Mouse (Mus musculus) forebrain, postnatal 0 days (tissue): ENCODE measurements around the gene Wrap53. TPM values are rescaled to one million over a fixed set of nuclear protein-coding genes. Genes with fewer than 3 reads are reported as not detected.

ENCODE experiments used
- ATAC-seq: fragments of 200-750 bp; cut with Nextera tagmentation; 2 replicates; pipeline ENCODE4 v1.8.0; 2017; ENCODE audit warnings: mild to moderate bottlenecking, moderate library complexity
- DNase-seq: peaks from one replicate; pipeline ENCODE4 v3.0.0-alpha.2; 2015
- H3K27ac ChIP-seq: fragments of 300-500 bp; sonication (generic); 2 replicates; pipeline ENCODE4 v1.5.1; 2014; ENCODE audit warnings: low read depth, mild to moderate bottlenecking, antibody characterized with exemption, low read length, moderate library complexity, mixed read lengths
- H3K27me3 ChIP-seq: fragments of 300-500 bp; sonication (generic); 2 replicates; pipeline ENCODE4 v1.6.1; 2014; ENCODE audit warnings: mild to moderate bottlenecking, low read length, mixed read lengths; ENCODE audit not compliant: insufficient read depth
- H3K36me3 ChIP-seq: fragments of 300-500 bp; sonication (generic); 2 replicates; pipeline ENCODE4 v1.6.1; 2014; ENCODE audit warnings: mild to moderate bottlenecking, moderate library complexity; ENCODE audit not compliant: insufficient read depth
- H3K4me1 ChIP-seq: fragments of 300-500 bp; sonication (generic); 2 replicates; pipeline ENCODE4 v1.6.1; 2014; ENCODE audit warnings: antibody characterized with exemption; ENCODE audit not compliant: insufficient read depth
- H3K4me2 ChIP-seq: fragments of 300-500 bp; sonication (generic); 2 replicates; pipeline ENCODE4 v1.6.1; 2014; ENCODE audit warnings: low read depth, mild to moderate bottlenecking, moderate library complexity
- H3K4me3 ChIP-seq: fragments of 300-500 bp; sonication (generic); 2 replicates; pipeline ENCODE4 v1.5.1; 2014; ENCODE audit warnings: low read depth, low read length, mixed read lengths
- H3K9ac ChIP-seq: fragments of 300-500 bp; sonication (generic); 2 replicates; pipeline ENCODE4 v1.6.1; 2014; ENCODE audit warnings: mild to moderate bottlenecking
- H3K9me3 ChIP-seq: fragments of 300-500 bp; sonication (generic); 2 replicates; pipeline ENCODE4 v1.6.1; 2016; ENCODE audit warnings: low read length
- CTCF ChIP-seq: sonication (generic); IDR thresholded peaks from 2 replicates; pipeline ENCODE4 v1.5.1; 2016; ENCODE audit warnings: antibody characterized with exemption, control low read depth, low read depth
- WGBS: fragments of 180-500 bp; shearing (Covaris S2); extraction: QIAGEN DNeasy Blood & Tissue Kit; methylation state at CpG from one replicate; pipeline ENCODE4 v1.1.7; 2014; 5-methylcytosine and 5-hydroxymethylcytosine counted together
- polyA plus RNA-seq: library from polyadenylated mRNA; unstranded; fragments of >200 nt; fragmentation: Nextera tagmentation; extraction: Ambion mirVana; gene quantifications from 2 replicates; pipeline ENCODE4 v1.2.1, GENCODE M21; 2015
- total RNA-seq: library from RNA; depleted of rRNA; stranded (reverse); fragments of >200 nt; gene quantifications from 2 replicates; pipeline ENCODE4 v1.2.3, GENCODE M21; 2014

Gene Wrap53
- total and polyA plus RNA-seq, 2 experiments from 2014 or later, result 10.5 to 17.3 TPM

DNA sequence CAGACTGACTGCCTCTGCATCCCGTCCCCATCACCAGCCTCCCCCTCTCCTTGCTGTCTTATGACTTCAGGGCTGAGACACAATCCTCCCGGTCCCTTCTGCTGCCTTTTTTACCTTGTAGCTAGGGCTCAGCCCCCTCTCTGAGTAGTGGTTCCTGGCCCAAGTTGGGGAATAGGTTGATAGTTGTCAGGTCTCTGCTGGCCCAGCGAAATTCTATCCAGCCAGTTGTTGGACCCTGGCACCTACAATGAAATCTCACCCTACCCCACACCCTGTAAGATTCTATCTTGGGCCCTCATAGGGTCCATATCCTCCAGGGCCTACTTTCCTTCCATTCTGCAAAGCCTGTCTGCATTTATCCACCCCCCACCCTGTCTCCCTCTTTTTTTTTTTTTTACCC, 11.4 kb upstream of the Wrap53 start:
- no peak for ATAC-seq
- no peaks in the 10 kb centered on the region for H3K4me1 ChIP-seq
- whole genome bisulfite sequencing, result 92% methylated on average over 3 of the region's 3 CpGs
- H3K9me3 ChIP-seq, result no peaks in the 10 kb centered on the region
- peaks cover 52% of the 10 kb centered on the region for H3K36me3 ChIP-seq
- no peak overlapping the region for H3K9ac ChIP-seq
- peak overlapping the region; percentile 62; the same call in 1 of the 2 replicates for H3K27ac ChIP-seq
- no peak overlapping the region for H3K4me3 ChIP-seq
- no peak for DNase-seq
- no peak for TF ChIP-seq CTCF
- H3K4me2 ChIP-seq, result no peak overlapping the region
- H3K27me3 ChIP-seq, result no peaks in the 10 kb centered on the region

DNA sequence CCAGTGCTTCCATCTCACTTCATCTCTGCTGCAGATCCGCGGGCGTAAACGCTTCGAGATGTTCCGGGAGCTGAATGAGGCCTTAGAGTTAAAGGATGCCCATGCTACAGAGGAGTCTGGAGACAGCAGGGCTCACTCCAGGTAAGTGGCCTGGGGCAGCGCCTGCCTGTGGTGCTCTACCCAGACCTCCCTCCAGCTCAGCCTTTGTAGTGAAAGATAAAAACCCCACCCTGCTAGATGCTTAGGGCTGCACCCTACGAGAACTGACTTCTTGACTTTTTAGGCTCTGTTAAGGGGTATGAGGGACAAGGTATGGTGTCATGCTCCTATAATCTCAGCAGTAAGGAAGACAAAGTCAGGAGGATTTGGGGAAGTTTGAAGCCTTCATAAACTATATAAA, 10.6 kb upstream of the Wrap53 start:
- no peak for DNase-seq
- Histone ChIP-seq H3K36me3 (peaks cover 51% of the 10 kb centered on the region), H3K4me2 (no peak overlapping the region), H3K9ac (no peak overlapping the region), H3K27ac (no peak overlapping the region), H3K27me3 (no peaks in the 10 kb centered on the region), H3K4me1 (no peaks in the 10 kb centered on the region), H3K4me3 (no peak overlapping the region), H3K9me3 (no peaks in the 10 kb centered on the region)
- no peak for ATAC-seq
- TF ChIP-seq CTCF, result no peak
- WGBS, result 96% methylated on average over 8 of the region's 8 CpGs

DNA sequence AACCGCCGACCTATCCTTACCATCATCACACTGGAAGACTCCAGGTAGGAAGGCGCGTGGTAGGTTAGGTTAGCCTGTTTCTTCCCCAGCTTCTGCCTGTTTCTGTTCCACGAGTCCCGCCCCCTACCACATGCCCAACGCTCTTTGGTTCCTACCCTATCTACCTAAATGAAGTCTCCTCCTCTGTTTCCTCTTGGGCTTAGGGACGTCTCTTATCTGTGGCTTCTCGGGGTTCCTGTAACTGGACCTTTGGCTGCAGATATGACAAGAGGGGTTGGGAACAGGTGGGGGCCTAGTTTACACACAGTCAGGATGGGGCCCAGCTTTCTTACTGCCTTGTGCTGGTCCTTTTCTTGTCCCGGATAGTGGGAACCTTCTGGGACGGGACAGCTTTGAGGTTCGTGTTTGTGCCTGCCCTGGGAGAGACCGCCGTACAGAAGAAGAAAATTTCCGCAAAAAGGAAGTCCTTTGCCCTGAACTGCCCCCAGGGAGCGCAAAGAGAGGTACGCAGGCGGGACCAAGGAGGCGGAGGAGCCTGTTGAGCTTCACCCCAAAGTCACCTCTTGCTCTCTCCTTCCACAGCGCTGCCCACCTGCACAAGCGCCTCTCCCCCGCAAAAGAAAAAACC, 9.3 kb upstream of the Wrap53 start:
- H3K36me3 ChIP-seq, result peaks cover 46% of the 10 kb centered on the region
- WGBS, result 94% methylated on average over 22 of the region's 22 CpGs
- H3K9me3 ChIP-seq, result no peaks in the 10 kb centered on the region
- no peak for TF ChIP-seq CTCF
- no peaks in the 10 kb centered on the region for H3K27me3 ChIP-seq
- H3K27ac ChIP-seq, result no peak overlapping the region
- H3K9ac ChIP-seq, result no peak overlapping the region
- H3K4me3 ChIP-seq, result no peak overlapping the region
- no peak for DNase-seq
- ATAC-seq, result no peak
- H3K4me2 ChIP-seq, result no peak overlapping the region
- H3K4me1 ChIP-seq, result no peaks in the 10 kb centered on the region

DNA sequence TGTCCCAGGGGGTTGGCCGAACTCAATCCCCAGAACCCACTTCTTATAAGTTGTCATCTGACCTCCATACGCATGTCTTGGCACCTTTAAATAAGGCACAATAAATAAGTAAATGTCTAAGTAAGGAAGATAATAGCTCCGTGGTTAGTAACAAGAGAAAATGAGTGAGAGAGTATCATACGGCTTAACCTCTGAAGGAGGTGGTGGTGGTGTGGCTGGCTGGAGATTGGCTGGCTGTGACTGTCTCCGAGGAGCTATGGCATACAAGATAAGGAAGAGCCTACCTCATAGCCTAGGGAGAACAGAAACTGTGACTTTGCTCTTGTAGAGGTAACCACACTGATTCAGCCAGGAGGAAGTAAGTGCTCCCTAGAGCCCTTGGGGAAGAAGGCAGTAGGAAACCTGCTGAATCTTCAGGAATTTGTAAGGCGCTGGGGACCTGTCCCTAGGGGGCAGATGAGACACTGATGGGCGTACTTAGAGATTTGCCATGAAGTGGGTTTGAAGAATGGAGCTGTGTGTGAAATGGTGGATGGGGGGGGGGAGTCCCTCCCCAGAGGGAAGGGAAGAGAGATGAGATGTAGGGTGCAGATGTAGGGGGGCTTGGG, 5.8 kb upstream of the Wrap53 start:
- no peaks in the 10 kb centered on the region for H3K4me1 ChIP-seq
- no peak overlapping the region for H3K9ac ChIP-seq
- H3K36me3 ChIP-seq, result peaks cover 38% of the 10 kb centered on the region
- no peak overlapping the region for H3K27ac ChIP-seq
- no peak for DNase-seq
- no peak for TF ChIP-seq CTCF
- H3K4me3 ChIP-seq, result no peak overlapping the region
- ATAC-seq, result no peak
- H3K27me3 ChIP-seq, result no peaks in the 10 kb centered on the region
- H3K9me3 ChIP-seq, result no peaks in the 10 kb centered on the region
- WGBS, result 80% methylated on average over 7 of the region's 7 CpGs
- H3K4me2 ChIP-seq, result no peak overlapping the region

DNA sequence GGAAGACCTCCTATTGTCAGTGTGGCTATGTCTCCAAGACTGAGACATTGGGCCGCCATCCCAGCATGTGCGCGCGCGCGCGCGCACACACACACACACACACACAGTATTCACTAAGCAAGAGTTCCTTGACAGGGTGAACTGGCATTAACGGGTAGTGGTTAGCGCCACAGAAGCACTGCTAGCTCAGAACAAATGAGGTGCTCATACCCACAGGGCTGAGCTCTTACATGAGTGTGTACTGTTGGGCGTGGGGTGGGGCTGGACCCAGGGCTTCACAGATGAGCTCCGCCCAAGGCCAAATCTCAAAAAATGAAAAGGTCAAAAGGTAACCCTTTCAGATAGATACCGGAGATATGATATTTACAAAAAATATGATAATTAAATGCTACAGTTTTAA, 4.9 kb upstream of the Wrap53 start:
- H3K4me1 ChIP-seq, result no peaks in the 10 kb centered on the region
- no peak overlapping the region for H3K4me3 ChIP-seq
- H3K27me3 ChIP-seq, result no peaks in the 10 kb centered on the region
- H3K36me3 ChIP-seq, result peaks cover 30% of the 10 kb centered on the region
- no peak for ATAC-seq
- no peak overlapping the region for H3K4me2 ChIP-seq
- no peak for DNase-seq
- 89% methylated on average over 13 of the region's 13 CpGs for WGBS
- no peak overlapping the region for H3K27ac ChIP-seq
- no peak overlapping the region for H3K9ac ChIP-seq
- no peaks in the 10 kb centered on the region for H3K9me3 ChIP-seq
- TF ChIP-seq CTCF, result no peak

DNA sequence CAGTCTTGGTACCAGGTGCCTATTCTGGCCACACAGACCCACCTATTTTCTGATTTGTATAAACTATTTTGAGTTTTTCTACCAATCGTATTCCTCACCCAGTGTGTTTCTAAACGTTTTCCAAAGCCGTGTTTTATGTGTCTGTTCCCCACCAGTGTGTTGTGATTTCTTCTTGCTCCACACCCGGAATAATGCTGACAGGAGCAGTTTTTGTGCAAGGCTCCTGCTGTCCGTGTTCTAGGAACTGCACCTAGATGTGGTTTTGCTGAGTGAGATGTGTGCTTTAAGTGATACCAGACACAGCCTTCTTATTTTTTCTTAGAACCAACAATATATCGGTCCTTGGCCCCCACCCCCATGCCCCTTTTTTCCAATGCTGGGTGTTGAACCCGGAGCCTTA, 4.0 kb upstream of the Wrap53 start:
- Histone ChIP-seq H3K4me2 (no peak overlapping the region), H3K9ac (no peak overlapping the region), H3K9me3 (no peaks in the 10 kb centered on the region), H3K4me1 (no peaks in the 10 kb centered on the region), H3K27ac (no peak overlapping the region), H3K27me3 (no peaks in the 10 kb centered on the region), H3K36me3 (peaks cover 20% of the 10 kb centered on the region), H3K4me3 (no peak overlapping the region)
- no peak for DNase-seq
- no peak for ATAC-seq
- TF ChIP-seq CTCF, result no peak
- 84% methylated on average over 7 of the region's 7 CpGs for WGBS

DNA sequence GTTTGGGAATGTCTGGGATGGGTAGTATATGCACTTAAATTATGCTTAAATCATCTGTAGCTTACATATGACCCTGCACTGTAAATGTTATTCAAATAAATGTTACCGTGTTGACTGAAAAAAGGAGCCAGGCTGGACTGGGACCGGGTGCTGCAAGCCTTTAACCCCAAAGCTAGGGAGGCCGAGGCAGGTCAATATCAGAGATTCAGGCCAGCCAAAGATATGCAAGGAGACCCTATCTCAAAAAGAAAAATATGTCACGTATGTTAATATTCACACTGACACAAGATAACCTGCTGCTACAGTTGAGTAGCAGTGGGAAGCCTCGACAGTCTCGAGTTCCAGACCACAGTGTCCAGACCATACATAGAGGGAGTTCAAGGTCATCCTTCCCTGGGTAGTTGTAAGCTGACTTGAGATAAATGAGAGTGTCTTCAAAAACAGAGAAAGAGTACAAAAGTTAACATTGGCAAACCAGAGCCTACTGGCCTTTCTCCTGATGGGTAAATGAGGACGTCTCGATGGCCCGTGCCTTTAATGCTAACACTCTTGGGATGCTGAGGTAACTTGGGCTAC, 2.3 kb upstream of the Wrap53 start:
- Histone ChIP-seq H3K27ac (no peak overlapping the region), H3K4me2 (peak overlapping the region; percentile 78), H3K36me3 (peaks cover 4% of the 10 kb centered on the region), H3K27me3 (no peaks in the 10 kb centered on the region), H3K4me1 (no peaks in the 10 kb centered on the region; the same call in 1 of the 2 replicates), H3K9me3 (no peaks in the 10 kb centered on the region), H3K9ac (no peak overlapping the region), H3K4me3 (peak overlapping the region; percentile 79; the same call in 1 of the 2 replicates)
- 61% methylated on average over 9 of the region's 9 CpGs for WGBS
- no peak for TF ChIP-seq CTCF
- ATAC-seq (no peak), DNase-seq (no peak)
